Mouse (Mus musculus) B cell, adult (primary cell): ENCODE measurements around the gene Psme3. TPM values are rescaled to one million over a fixed set of nuclear protein-coding genes. Genes with fewer than 3 reads are reported as not detected.

Experiments
- total RNA-seq: library from RNA; stranded (reverse); gene quantifications from 4 replicates; pipeline ENCODE4 v1.2.4, GENCODE M21; 2023; ENCODE audit not compliant: inconsistent age

The Psme3 gene
- 134 to 152 TPM (median 146 TPM) in 4 replicates for total RNA-seq

DNA sequence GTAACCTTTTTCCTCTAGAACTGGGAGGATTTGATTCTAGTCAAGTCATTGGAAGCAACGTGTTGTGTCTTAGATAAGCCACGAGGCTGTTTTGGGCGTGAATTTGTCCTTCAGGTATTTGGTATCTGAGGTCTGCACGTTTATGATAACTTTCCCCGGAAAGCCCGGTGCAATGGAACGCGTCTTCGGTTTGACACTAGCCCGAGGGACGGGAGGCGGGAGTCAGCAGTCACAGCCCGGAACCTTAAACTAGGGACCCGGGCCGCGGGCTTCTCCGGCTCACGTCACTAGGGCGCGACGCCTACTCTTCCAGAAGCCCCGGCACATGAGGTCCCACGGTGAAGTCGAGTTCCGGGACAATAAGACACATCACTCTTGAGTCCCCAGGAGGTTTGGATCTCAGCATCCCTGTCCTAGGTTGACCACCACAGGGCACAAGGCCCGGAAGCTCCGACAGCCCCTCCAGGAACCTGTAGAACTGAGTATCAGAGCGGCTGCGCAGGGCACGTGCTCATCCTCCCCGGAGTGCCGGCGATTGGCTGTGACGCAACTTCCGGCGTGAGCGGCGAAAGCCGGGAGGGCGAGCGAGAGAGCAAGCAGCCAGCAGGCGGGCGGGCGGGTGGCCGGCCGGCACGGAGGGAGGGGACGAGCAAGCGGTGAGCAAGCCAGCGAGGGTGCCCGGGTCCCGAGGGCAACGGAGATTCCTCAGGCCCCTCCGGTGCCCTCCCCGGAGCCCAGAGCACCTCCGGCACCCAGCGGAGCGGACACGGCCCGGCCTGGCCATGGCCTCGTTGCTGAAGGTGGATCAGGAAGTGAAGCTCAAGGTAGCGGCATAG, at the start of gene Psme3:
Psme3 (plus strand) TSS at position 549 of the 836 bp plus-strand sequence.

DNA sequence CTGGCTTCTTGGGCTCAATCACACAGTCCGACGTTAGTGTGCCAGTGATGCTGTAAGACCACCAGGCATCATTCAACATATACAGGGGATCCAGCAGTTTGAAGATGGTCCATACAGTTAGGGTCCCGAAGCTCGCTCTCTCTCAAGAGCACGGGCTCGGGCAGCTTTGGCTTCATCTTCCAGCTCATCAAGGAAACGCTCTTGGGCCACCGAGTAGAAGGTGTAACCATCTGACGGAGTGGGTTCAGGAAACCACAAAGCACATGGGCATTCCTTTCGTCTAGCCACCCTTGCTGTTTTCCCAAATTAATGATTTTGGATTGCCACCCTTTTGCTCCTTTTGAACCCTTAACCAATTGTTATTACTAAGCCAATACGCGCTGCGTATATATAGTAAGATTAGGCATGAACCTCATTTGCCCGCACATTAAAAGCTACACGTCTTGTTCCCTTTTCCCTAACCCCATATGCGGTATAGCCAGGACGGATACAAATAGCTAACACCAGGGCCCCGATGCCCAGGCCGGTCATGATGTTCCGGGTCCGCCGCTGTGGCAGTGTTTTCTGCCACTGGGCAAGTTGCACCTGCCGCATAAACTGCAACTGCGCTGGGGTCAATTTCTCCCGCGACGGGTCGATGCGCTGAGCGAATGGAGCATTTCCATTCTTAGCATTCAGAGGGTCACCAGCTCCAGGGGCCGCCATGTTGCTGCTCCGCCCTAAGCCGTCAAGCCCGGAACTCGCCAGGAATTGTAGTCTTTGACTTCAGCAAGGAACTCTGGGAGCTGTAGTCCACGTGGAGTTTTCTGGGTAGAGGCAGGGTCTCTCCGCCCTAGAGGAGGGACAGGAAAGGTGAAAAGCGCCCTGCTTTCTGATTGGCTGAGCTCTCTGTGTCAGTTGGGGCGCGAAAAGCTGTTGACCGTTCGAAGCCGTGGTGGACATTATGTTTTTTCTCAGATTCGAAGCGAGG, 37.5 kb upstream of the Psme3 start, which contains the start of the genes Cntd1 and Coa3:
Cntd1 (plus strand) TSS at position 790 of the 970 bp plus-strand sequence.
Coa3 (minus strand) TSS at position 892 of the 970 bp plus-strand sequence.

DNA sequence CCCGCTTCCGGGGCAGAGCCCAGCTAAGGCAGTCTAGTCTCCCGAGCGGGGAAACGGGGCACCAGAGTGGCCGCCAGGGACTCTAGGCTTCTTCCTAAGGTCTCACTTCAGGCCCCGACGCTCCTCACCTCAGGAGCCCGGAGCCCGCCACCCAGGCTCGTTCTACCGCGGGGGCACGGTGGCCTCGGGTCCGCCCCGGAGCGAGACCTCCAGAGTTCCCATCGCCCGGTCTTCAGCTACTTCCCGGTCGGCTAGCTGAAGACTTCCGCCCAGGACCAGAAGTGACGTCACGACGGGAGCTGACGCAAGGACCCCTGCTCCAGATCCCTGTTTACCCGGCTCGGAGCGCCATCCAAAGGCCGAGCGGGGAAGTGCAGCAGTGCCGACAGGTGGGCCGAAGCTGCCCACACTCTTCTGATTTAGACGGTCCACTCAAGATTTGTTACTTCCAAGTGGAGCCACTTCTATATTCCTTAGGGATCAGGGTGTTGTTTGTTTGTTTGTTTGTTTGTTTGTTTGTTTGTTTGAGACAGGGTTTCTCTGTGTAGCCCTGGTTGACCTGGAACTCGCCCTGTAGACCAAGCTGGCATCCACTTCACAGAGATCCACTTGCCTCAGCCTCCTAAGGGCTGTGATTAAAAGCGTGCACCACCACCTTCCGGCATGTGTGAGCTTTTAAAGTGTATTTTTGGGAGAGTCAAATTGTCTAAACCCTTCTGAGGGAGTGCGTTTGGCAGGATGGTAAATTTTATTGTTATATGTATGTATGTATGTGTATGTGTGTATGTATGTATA, 13.8 kb upstream of the Psme3 start, which contains the start of gene Becn1:
Becn1 (minus strand) TSS at position 283 of the 795 bp plus-strand sequence.

DNA sequence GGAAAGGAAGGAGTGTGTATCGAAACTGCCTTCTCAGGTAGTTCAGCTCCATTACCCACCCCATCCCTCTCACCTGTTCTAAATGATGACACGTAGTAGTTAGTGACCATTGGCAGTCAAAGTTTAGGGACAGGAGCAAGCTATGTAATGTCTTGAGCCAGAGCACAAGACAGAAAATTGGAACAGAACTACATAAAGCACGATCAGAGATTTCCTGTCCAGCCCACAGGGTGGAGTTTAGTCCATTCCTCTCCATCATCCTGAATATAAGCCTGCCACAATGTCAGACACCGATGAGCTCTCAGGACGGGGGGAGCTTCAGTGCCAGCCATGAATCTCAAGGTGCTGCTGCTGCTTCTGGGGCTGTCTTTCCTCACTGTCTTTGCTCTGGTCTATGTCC, 8.8 kb downstream of the Psme3 start, which contains the start of gene Aoc2:
Aoc2 (plus strand) TSS at position 301 of the 400 bp plus-strand sequence.

DNA sequence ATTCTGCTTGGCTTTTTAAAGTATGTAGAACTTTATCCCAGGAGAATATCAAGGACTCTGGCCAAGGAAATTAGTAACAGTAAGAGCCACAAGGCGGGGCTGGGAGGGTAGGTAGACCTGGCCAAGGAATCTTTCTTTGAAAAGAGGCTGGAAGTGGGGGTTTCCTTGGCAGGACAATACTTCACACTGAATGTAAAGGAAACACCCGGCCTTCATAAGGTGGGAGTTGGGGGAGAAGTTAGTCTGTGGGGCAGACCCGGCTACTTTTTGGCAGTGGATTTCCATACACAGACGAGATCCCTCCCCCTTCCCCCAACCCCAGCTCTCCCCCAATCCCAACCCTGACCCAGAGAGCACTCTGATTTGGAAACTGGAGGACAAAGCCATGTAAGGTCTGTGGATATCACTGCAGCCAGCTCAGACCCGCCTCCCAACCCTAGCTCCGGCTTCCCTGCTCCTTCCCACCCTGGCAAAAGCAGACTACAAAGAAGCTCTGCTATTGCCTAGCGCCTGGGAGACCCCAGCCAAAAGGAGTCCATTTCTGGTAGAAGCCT, 14.4 kb downstream of the Psme3 start, which contains the start of gene Aoc3:
Aoc3 (plus strand) TSS at position 235 of the 554 bp plus-strand sequence.

DNA sequence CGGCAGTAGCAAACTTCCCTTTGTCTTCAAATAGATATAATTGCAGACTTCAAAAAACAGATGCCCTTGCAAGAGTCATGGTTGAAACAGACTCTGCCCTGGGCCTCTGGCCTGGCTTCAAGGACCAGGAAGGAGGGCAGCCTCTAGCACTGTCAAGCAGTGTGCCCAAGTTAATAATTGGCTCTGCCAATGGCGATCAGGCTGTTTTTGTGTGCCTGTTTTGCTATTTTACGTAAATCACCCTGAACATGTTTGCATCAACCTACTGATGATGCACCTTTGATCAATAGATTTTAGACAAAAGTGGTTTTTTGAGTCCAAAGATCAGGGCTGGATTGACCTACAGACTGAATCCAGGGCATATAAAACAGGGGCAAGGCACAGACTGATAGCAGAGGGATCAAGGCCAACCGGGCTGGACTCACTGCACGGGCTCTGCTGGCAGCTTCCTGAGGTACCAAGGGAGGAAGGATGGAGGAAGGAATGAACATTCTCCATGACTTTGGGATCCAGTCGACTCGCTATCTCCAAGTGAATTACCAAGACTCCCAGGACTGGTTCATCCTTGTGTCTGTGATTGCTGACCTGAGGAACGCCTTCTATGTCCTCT, 51.4 kb downstream of the Psme3 start, which contains the start of gene G6pc:
G6pc (plus strand) TSS at position 236 of the 610 bp plus-strand sequence.

Other genes starting within 250 kb of the Psme3 start
- 14.4 to 19.4 TPM (median 17.3 TPM) in 4 replicates for gene Naglu, start 246.2 kb upstream of the Psme3 start, total RNA-seq
- 1.4 to 3.2 TPM (median 2.5 TPM) in 4 replicates for gene Hsd17b1, start 237.8 kb upstream of the Psme3 start, total RNA-seq
- 17.2 to 20.1 TPM (median 18.2 TPM) in 4 replicates for gene Coasy, start 233.6 kb upstream of the Psme3 start, total RNA-seq
- gene Mlx, start 228.9 kb upstream of the Psme3 start, total RNA-seq = 30.7 to 44.8 TPM (median 34.4 TPM) in 4 replicates
- gene Psmc3ip, start 220.8 kb upstream of the Psme3 start, total RNA-seq = 3.3 to 5.1 TPM (median 4.1 TPM) in 4 replicates
- gene Retreg3, start 196.3 kb upstream of the Psme3 start, total RNA-seq = 71.0 to 73.7 TPM (median 72.2 TPM) in 4 replicates
- gene Tubg1, start 196.3 kb upstream of the Psme3 start, total RNA-seq = 14.2 to 19.4 TPM (median 16.1 TPM) in 4 replicates
- 2.9 to 6.1 TPM (median 3.9 TPM) in 4 replicates for gene Tubg2, start 160.3 kb upstream of the Psme3 start, total RNA-seq
- 0.32 to 0.80 TPM (median 0.59 TPM) in 4 replicates for gene Cntnap1, start 145.7 kb upstream of the Psme3 start, total RNA-seq
- 0.61 to 2.3 TPM (median 1.3 TPM) in 4 replicates for gene Plekhh3, start 144.9 kb upstream of the Psme3 start, total RNA-seq
- gene Ccr10, start 140.8 kb upstream of the Psme3 start, total RNA-seq = 0.60 TPM in 1 of 4 replicates, not detected in the others
- 74.4 to 88.1 TPM (median 79.3 TPM) in 4 replicates for gene Ezh1, start 89.8 kb upstream of the Psme3 start, total RNA-seq
- not detected in 4 replicates for gene Ramp2, start 70.2 kb upstream of the Psme3 start, total RNA-seq
- 73.6 to 86.7 TPM (median 83.1 TPM) in 4 replicates for gene Vps25, start 62.5 kb upstream of the Psme3 start, total RNA-seq
- 0.21 to 1.5 TPM (median 1.1 TPM) in 4 replicates for gene Wnk4, start 55.6 kb upstream of the Psme3 start, total RNA-seq
- 0.22 to 0.51 TPM (median 0.47 TPM) in 4 replicates for gene Cntd1, start 37.2 kb upstream of the Psme3 start, total RNA-seq
- 26.7 to 40.5 TPM (median 28.5 TPM) in 4 replicates for gene Coa3, start 37.1 kb upstream of the Psme3 start, total RNA-seq
- gene Becn1, start 13.9 kb upstream of the Psme3 start, total RNA-seq = 177 to 193 TPM (median 186 TPM) in 4 replicates
- 13.2 to 15.9 TPM (median 13.8 TPM) in 4 replicates for gene Aoc2, start 8.8 kb downstream of the Psme3 start, total RNA-seq
- 0.26 to 0.87 TPM (median 0.59 TPM) in 4 replicates for gene Aoc3, start 14.4 kb downstream of the Psme3 start, total RNA-seq
- not detected in 4 replicates for gene G6pc, start 51.3 kb downstream of the Psme3 start, total RNA-seq
- gene Aarsd1, start 101.4 kb downstream of the Psme3 start, total RNA-seq = 18.5 to 27.4 TPM (median 26.4 TPM) in 4 replicates
- gene Gm27029, start 108.6 kb downstream of the Psme3 start, total RNA-seq = 0.87 to 3.1 TPM (median 1.6 TPM) in 4 replicates
- 20.8 to 21.4 TPM (median 20.9 TPM) in 4 replicates for gene Rundc1, start 108.9 kb downstream of the Psme3 start, total RNA-seq
- gene Ptges3l, start 109.1 kb downstream of the Psme3 start, total RNA-seq = 1.7 to 2.7 TPM (median 2.0 TPM) in 4 replicates
- gene Rpl27, start 126.1 kb downstream of the Psme3 start, total RNA-seq = 98.0 to 135 TPM (median 128 TPM) in 4 replicates
- 63.1 to 83.1 TPM (median 74.7 TPM) in 4 replicates for gene Ifi35, start 132.2 kb downstream of the Psme3 start, total RNA-seq
- gene Rnd2, start 148.8 kb downstream of the Psme3 start, total RNA-seq = 0.87 to 1.5 TPM (median 1.0 TPM) in 4 replicates
- 13.4 to 20.3 TPM (median 15.6 TPM) in 4 replicates for gene Vat1, start 150.0 kb downstream of the Psme3 start, total RNA-seq
- 5.5 to 9.9 TPM (median 7.5 TPM) in 4 replicates for gene Brca1, start 235.7 kb downstream of the Psme3 start, total RNA-seq
- 124 to 157 TPM (median 143 TPM) in 4 replicates for gene Nbr1, start 235.9 kb downstream of the Psme3 start, total RNA-seq